Mouse (Mus musculus) kidney, postnatal 0 days (tissue): ENCODE data around the gene Pde4d. TPM values are rescaled to one million over a fixed set of nuclear protein-coding genes. Genes with fewer than 3 reads are reported as not detected.

Experiments
- ATAC-seq: fragments of 200-750 bp; cut with Nextera tagmentation; replicated peaks from 2 replicates; pipeline ENCODE4 v1.8.0; 2017; ENCODE audit warnings: low read depth, moderate number of reproducible peaks, moderate TSS enrichment, moderate library complexity; ENCODE audit not compliant: low FRiP score
- DNase-seq: peaks from one replicate; pipeline ENCODE4 v3.0.0-alpha.2; 2016; ENCODE audit warnings: low spot score
- H3K27ac ChIP-seq: fragments of 300-500 bp; sonication (generic); 2 replicates; pipeline ENCODE4 v1.5.1; 2014; ENCODE audit warnings: mild to moderate bottlenecking
- H3K27me3 ChIP-seq: fragments of 300-500 bp; sonication (generic); 2 replicates; pipeline ENCODE4 v1.6.1; 2014; ENCODE audit warnings: low read length, mixed read lengths; ENCODE audit not compliant: insufficient read depth
- H3K36me3 ChIP-seq: fragments of 300-500 bp; sonication (generic); 2 replicates; pipeline ENCODE4 v1.6.1; 2014; ENCODE audit warnings: low read length, mixed read lengths; ENCODE audit not compliant: insufficient read depth
- H3K4me1 ChIP-seq: fragments of 300-500 bp; sonication (generic); replicated peaks from 2 replicates; pipeline ENCODE4 v1.6.1; 2014; ENCODE audit warnings: antibody characterized with exemption, low read length, mixed read lengths; ENCODE audit not compliant: insufficient read depth
- H3K4me2 ChIP-seq: fragments of 300-500 bp; sonication (generic); 2 replicates; pipeline ENCODE4 v1.6.1; 2014; ENCODE audit warnings: mild to moderate bottlenecking, low read length, moderate library complexity, mixed read lengths
- H3K4me3 ChIP-seq: fragments of 300-500 bp; sonication (generic); replicated peaks from 2 replicates; pipeline ENCODE4 v1.5.1; 2014; ENCODE audit warnings: low read depth, low read length
- H3K9ac ChIP-seq: fragments of 300-500 bp; sonication (generic); 2 replicates; pipeline ENCODE4 v1.6.1; 2014; ENCODE audit warnings: low read depth, low read length
- H3K9me3 ChIP-seq: fragments of 300-500 bp; sonication (generic); replicated peaks from 2 replicates; pipeline ENCODE4 v1.6.1; 2016; ENCODE audit warnings: low read length, inconsistent platforms, mixed read lengths
- CTCF ChIP-seq: IDR thresholded peaks from 2 replicates; pipeline ENCODE4 v1.5.1; 2016; ENCODE audit warnings: antibody characterized with exemption, low read depth, mild to moderate bottlenecking, moderate library complexity
- WGBS: fragments of 180-500 bp; shearing (Covaris S2); extraction: QIAGEN DNeasy Blood & Tissue Kit; methylation state at CpG from one replicate; pipeline ENCODE4 v1.1.7; 2014; 5-methylcytosine and 5-hydroxymethylcytosine counted together
- polyA plus RNA-seq: library from polyadenylated mRNA; unstranded; fragments of >200 nt; fragmentation: Nextera tagmentation; extraction: Ambion mirVana; gene quantifications from 2 replicates; pipeline ENCODE4 v1.2.1, GENCODE M21; 2015

Gene Pde4d
- polyA plus RNA-seq, 1 experiment from 2014 or later, result 7.1 TPM

GRCm38 (mm10) chr13:109627265-109627664 lies 1177.5 kb downstream of the Pde4d start:
- WGBS, result 73% methylated on average over 2 of the region's 2 CpGs
- ATAC-seq (no peak), DNase-seq (no peak)
- Histone ChIP-seq H3K4me1 (no peaks in the 10 kb centered on the region), H3K9me3 (no peaks in the 10 kb centered on the region), H3K27me3 (no peaks in the 10 kb centered on the region), H3K27ac (no peak overlapping the region), H3K4me2 (no peak overlapping the region), H3K4me3 (no peak overlapping the region), H3K36me3 (no peaks in the 10 kb centered on the region), H3K9ac (no peak overlapping the region)
- no peak for TF ChIP-seq CTCF

DNA sequence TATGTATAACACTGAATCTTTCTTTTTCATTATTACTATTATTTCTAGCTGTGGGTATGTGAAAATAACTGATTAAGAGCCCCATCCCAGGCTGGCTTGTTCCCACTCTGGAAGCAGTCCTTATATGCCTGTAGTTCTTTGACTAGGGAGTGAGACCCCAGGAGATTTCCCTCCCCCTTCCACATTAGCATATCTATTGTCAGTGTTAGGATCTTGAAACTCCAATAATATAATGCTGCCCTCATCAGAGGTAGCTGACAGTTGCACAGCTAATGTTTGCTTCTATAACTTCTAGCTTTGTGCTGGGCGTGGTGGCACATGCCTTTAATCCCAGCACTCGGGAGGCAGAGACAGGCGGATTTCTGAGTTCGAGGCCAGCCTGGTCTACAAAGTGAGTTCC lies 1178.9 kb downstream of the Pde4d start:
- Histone ChIP-seq H3K4me3 (no peak overlapping the region), H3K9me3 (no peaks in the 10 kb centered on the region), H3K27me3 (no peaks in the 10 kb centered on the region), H3K4me1 (peaks cover 6% of the 10 kb centered on the region; the same call in 1 of the 2 replicates), H3K9ac (no peak overlapping the region), H3K36me3 (no peaks in the 10 kb centered on the region), H3K4me2 (no peak overlapping the region), H3K27ac (no peak overlapping the region)
- TF ChIP-seq CTCF, result no peak
- no peak for ATAC-seq
- 96% methylated on average over 4 of the region's 4 CpGs for WGBS
- DNase-seq, result no peak

GRCm38 (mm10) chr13:109629216-109629615 lies 1179.5 kb downstream of the Pde4d start:
- no peak for DNase-seq
- no peak overlapping the region for H3K4me2 ChIP-seq
- H3K36me3 ChIP-seq, result no peaks in the 10 kb centered on the region
- H3K27ac ChIP-seq, result no peak overlapping the region
- no peak for ATAC-seq
- TF ChIP-seq CTCF, result no peak
- WGBS, result 86% methylated on average over 5 of the region's 5 CpGs
- H3K9ac ChIP-seq, result no peak overlapping the region
- H3K4me1 ChIP-seq, result peaks cover 6% of the 10 kb centered on the region; the same call in 1 of the 2 replicates
- H3K9me3 ChIP-seq, result no peaks in the 10 kb centered on the region
- H3K4me3 ChIP-seq, result no peak overlapping the region
- no peaks in the 10 kb centered on the region for H3K27me3 ChIP-seq

DNA sequence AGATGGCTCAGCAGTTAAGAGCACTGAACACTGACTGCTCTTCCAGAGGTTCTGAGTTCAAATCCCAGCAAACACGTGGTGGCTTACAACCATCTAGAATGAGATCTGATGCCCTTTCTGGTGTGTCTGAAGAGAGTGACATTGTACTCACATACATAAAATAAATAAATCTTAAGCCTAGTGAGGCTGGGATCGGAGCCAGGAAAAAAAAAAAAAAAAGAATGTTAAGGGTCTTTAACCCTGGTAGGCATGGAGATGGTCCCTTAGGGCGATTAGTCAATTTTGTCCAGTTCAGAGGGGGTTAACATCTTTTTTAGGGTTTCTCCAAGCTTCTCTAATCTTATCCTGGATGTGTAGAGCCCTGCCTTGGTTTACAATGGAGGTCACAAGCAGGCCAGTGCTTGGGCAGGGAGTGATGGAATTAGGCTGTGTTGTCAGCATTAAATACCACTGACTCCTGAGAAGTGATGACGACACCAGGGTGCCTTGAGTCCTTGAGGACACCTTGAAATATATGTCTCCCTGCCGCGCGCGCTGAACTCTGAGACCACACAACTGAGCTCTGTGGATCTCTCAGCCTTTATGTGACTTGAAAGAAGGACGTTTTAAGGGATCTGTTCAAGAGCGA lies 1181.8 kb downstream of the Pde4d start:
- no peak overlapping the region for H3K4me3 ChIP-seq
- no peak for TF ChIP-seq CTCF
- H3K4me2 ChIP-seq, result no peak overlapping the region
- H3K9me3 ChIP-seq, result no peaks in the 10 kb centered on the region
- no peaks in the 10 kb centered on the region for H3K27me3 ChIP-seq
- H3K4me1 ChIP-seq, result peaks cover 6% of the 10 kb centered on the region; the same call in 1 of the 2 replicates
- H3K9ac ChIP-seq, result no peak overlapping the region
- DNase-seq, result no peak
- H3K36me3 ChIP-seq, result no peaks in the 10 kb centered on the region
- WGBS, result 34% methylated on average over 10 of the region's 10 CpGs
- no peak for ATAC-seq
- H3K27ac ChIP-seq, result no peak overlapping the region

DNA sequence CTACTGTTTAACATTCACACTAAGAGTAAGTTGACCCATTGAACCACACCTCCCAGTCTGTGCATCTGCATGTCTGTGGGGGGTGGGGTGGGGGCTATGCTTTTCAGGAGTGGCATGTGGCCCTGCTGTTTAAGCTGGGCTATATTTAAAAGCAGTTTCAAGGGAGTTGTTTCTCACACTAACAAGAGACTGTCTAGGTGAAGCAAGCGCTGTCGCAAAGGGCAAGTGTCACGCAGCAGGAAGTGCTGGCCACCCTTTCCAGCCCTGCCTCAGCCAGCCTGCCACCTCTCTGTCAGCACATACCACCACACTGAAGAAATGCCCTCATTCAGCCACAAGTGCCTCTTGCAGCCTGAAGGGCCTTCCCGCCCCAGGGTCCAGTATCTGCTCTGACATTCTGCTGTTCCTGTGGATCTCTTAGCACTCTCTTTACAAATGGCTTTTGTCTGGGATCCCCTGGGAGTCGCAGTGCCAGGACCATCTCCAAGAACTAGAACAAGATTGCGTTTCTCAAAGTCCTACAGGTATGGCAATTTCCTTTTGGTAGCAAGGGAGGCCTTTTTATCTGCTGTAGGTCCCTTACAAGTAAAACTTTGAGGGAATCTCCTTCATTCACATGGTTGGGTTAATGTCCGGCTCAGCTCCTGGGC lies 1182.8 kb downstream of the Pde4d start:
- Histone ChIP-seq H3K27ac (peak overlapping the region; percentile 31; the same call in 1 of the 2 replicates), H3K36me3 (no peaks in the 10 kb centered on the region), H3K27me3 (no peaks in the 10 kb centered on the region), H3K4me3 (no peak overlapping the region), H3K9me3 (no peaks in the 10 kb centered on the region), H3K4me2 (no peak overlapping the region), H3K4me1 (peaks cover 6% of the 10 kb centered on the region; the same call in 1 of the 2 replicates), H3K9ac (no peak overlapping the region)
- DNase-seq (no peak), ATAC-seq (no peak; the same call in 1 of the 2 replicates)
- 34% methylated on average over 7 of the region's 7 CpGs for WGBS
- TF ChIP-seq CTCF, result peak; percentile 18; the same call in 1 of the 2 replicates

GRCm38 (mm10) chr13:109633037-109633418 lies 1183.3 kb downstream of the Pde4d start:
- peak overlapping the region; percentile 31; the same call in 1 of the 2 replicates for H3K27ac ChIP-seq
- H3K36me3 ChIP-seq, result no peaks in the 10 kb centered on the region
- H3K4me3 ChIP-seq, result no peak overlapping the region
- no peak overlapping the region for H3K9ac ChIP-seq
- H3K4me2 ChIP-seq, result no peak overlapping the region
- DNase-seq (no peak), ATAC-seq (no peak)
- WGBS, result 43% methylated on average over 3 of the region's 3 CpGs
- no peaks in the 10 kb centered on the region for H3K27me3 ChIP-seq
- H3K9me3 ChIP-seq, result no peaks in the 10 kb centered on the region
- peaks cover 6% of the 10 kb centered on the region; the same call in 1 of the 2 replicates for H3K4me1 ChIP-seq
- TF ChIP-seq CTCF, result no peak
